ENCODE assay signal across 27 mouse cellular contexts in the genomic region with DNA sequence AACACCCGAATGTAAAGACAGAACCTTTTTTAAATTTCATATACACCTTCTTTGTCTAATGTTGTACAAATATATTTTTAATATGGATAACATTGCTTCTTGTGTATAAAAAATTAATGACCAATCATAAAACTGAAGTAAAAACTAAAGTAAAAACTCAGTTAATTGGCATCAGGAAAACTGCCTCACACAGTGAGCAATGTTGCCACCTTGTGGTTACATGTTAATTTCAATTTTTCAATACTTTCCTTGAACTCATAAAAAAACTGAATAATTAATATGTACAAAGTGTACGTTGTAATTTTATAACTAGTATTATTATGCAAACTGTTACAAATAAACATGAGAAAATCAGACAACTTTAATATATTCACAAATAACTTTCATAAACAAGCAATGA. TPM values are rescaled to one million over a fixed set of nuclear protein-coding genes. Genes with fewer than 3 reads are reported as not detected.
DNase-seq lines count a peak whose midpoint lies in the region; ATAC-seq lines count a peak whose summit lies in the region.
"Had no signal": no experiment of that assay in that cellular context is flagged by ENCODE, and none has a peak within 500 bp of the region (broad histone marks: within the 10 kb centered on the region; RNA-seq: fewer than 3 reads in every experiment).

No protein-coding gene starts in this region.

- no peak for ATAC-seq in hindbrain, embryonic 11.5 days (ENCODE audit: low FRiP score)
- ATAC-seq in midbrain, embryonic 14.5 days (ENCODE audit: low FRiP score, low TSS enrichment) = no peak
- ATAC-seq: activated CD4-positive, CD25-positive, alpha-beta regulatory T cell, adult 4 months; CD4-positive, CD25-positive, alpha-beta regulatory T cell, adult 4 months; forebrain, embryonic 15.5 days had no signal

- H3K4me1 ChIP-seq in hindbrain, embryonic 11.5 days (replicated peaks; ENCODE audit: control insufficient read depth, insufficient read depth, low read length) = no peaks in the 10 kb centered on the region
- H3K4me1 ChIP-seq in hindbrain, embryonic 10.5 days (replicated peaks) = no peaks in the 10 kb centered on the region
- no peaks in the 10 kb centered on the region for H3K4me1 ChIP-seq in midbrain, embryonic 14.5 days (ENCODE audit: control insufficient read depth, insufficient read depth, low read length)
- H3K4me1 ChIP-seq in midbrain, embryonic 10.5 days = no peaks in the 10 kb centered on the region
- H3K4me1 ChIP-seq: forebrain, embryonic 15.5 days; heart, embryonic 13.5 days; liver, embryonic 15.5 days; neural tube, embryonic 13.5 days had no signal

- H3K27ac ChIP-seq in hindbrain, embryonic 11.5 days (ENCODE audit: low read depth, low read length) = no peak overlapping the region
- no peak overlapping the region for H3K27ac ChIP-seq in hindbrain, embryonic 10.5 days
- H3K27ac ChIP-seq in midbrain, embryonic 14.5 days (replicated peaks; ENCODE audit: low read depth, low read length) = no peak overlapping the region
- H3K27ac ChIP-seq in midbrain, embryonic 10.5 days (replicated peaks) = no peak overlapping the region
- H3K27ac ChIP-seq: forebrain, embryonic 15.5 days; heart, embryonic 13.5 days; liver, embryonic 15.5 days; neural tube, embryonic 13.5 days had no signal

- no peak overlapping the region for H3K4me3 ChIP-seq in hindbrain, embryonic 11.5 days (ENCODE audit: low read depth, low read length)
- no peak overlapping the region for H3K4me3 ChIP-seq in hindbrain, embryonic 10.5 days
- no peak overlapping the region for H3K4me3 ChIP-seq in midbrain, embryonic 14.5 days (replicated peaks; ENCODE audit: low read depth, low read length)
- no peak overlapping the region for H3K4me3 ChIP-seq in midbrain, embryonic 10.5 days
- H3K4me3 ChIP-seq: forebrain, embryonic 15.5 days; heart, embryonic 13.5 days; liver, embryonic 15.5 days; neural tube, embryonic 13.5 days had no signal

- no peaks in the 10 kb centered on the region for H3K36me3 ChIP-seq in hindbrain, embryonic 11.5 days (ENCODE audit: control insufficient read depth, insufficient read depth, low read length)
- no peaks in the 10 kb centered on the region for H3K36me3 ChIP-seq in hindbrain, embryonic 10.5 days
- H3K36me3 ChIP-seq in midbrain, embryonic 14.5 days (ENCODE audit: control insufficient read depth, insufficient read depth, low read length) = no peaks in the 10 kb centered on the region
- H3K36me3 ChIP-seq in midbrain, embryonic 10.5 days = no peaks in the 10 kb centered on the region
- no peaks in the 10 kb centered on the region for H3K36me3 ChIP-seq in splenic B cell, adult 2 months (ENCODE audit: control insufficient read depth, insufficient read depth, low read length, poor library complexity, severe bottlenecking)
- H3K36me3 ChIP-seq: forebrain, embryonic 15.5 days; heart, embryonic 13.5 days; liver, embryonic 15.5 days; neural tube, embryonic 13.5 days had no signal

- H3K4me2 ChIP-seq in hindbrain, embryonic 11.5 days (replicated peaks; ENCODE audit: low read depth, low read length) = no peak overlapping the region
- H3K4me2 ChIP-seq in midbrain, embryonic 14.5 days (ENCODE audit: low read length) = no peak overlapping the region
- H3K4me2 ChIP-seq: forebrain, embryonic 15.5 days; heart, embryonic 13.5 days; liver, embryonic 15.5 days; neural tube, embryonic 13.5 days had no signal

- peak; percentile 1 for DNase-seq in hindbrain, embryonic 11.5 days (ENCODE audit: low spot score)
- DNase-seq in hindbrain, embryonic 10.5 days (ENCODE audit: low spot score) = no peak
- peak; percentile 31 for DNase-seq in midbrain, embryonic 14.5 days
- no peak for DNase-seq in midbrain, embryonic 10.5 days (ENCODE audit: low spot score)
- peak; percentile 18 for DNase-seq in NIH3T3 (ENCODE audit: low read depth)
- peak; percentile 36 for DNase-seq in splenic B cell, adult 2 months (ENCODE audit: low read depth, low spot score)
- DNase-seq in thymus, postnatal 10 days (ENCODE audit: low spot score in 2 of 2) = no peak
- no peak for DNase-seq in heart, postnatal 4 days
- DNase-seq: adrenal gland, postnatal 14 days; cerebellum, adult 2 months; heart, adult 11 months; kidney, adult 18-20 months; kidney, postnatal 25 days; lung, postnatal 10 days; right cerebral cortex, postnatal 4 days had no signal

- H3K9me3 ChIP-seq in hindbrain, embryonic 11.5 days (ENCODE audit: control insufficient read depth, low read length) = no peaks in the 10 kb centered on the region
- no peaks in the 10 kb centered on the region for H3K9me3 ChIP-seq in hindbrain, embryonic 10.5 days
- no peaks in the 10 kb centered on the region for H3K9me3 ChIP-seq in midbrain, embryonic 14.5 days (ENCODE audit: control insufficient read depth, low read length)
- no peaks in the 10 kb centered on the region for H3K9me3 ChIP-seq in midbrain, embryonic 10.5 days (replicated peaks)
- H3K9me3 ChIP-seq: forebrain, embryonic 15.5 days; heart, embryonic 13.5 days; liver, embryonic 15.5 days; neural tube, embryonic 13.5 days had no signal

- no peaks in the 10 kb centered on the region for H3K27me3 ChIP-seq in hindbrain, embryonic 11.5 days (ENCODE audit: control insufficient read depth, insufficient read depth, low read length)
- H3K27me3 ChIP-seq in hindbrain, embryonic 10.5 days (ENCODE audit: insufficient read depth, poor library complexity, severe bottlenecking) = no peaks in the 10 kb centered on the region
- no peaks in the 10 kb centered on the region for H3K27me3 ChIP-seq in midbrain, embryonic 14.5 days (ENCODE audit: control insufficient read depth, insufficient read depth, low read length)
- no peaks in the 10 kb centered on the region for H3K27me3 ChIP-seq in midbrain, embryonic 10.5 days (ENCODE audit: low read depth, poor library complexity, severe bottlenecking)
- H3K27me3 ChIP-seq in splenic B cell, adult 2 months (ENCODE audit: control insufficient read depth, insufficient read depth, low read length, poor library complexity, severe bottlenecking) = no peaks in the 10 kb centered on the region
- H3K27me3 ChIP-seq: forebrain, embryonic 15.5 days; heart, embryonic 13.5 days; liver, embryonic 15.5 days; neural tube, embryonic 13.5 days had no signal

- H3K9ac ChIP-seq in hindbrain, embryonic 11.5 days (ENCODE audit: low read depth, low read length) = no peak overlapping the region
- H3K9ac ChIP-seq in midbrain, embryonic 14.5 days (replicated peaks; ENCODE audit: low read length) = no peak overlapping the region
- H3K9ac ChIP-seq: forebrain, embryonic 15.5 days; heart, embryonic 13.5 days; liver, embryonic 15.5 days; neural tube, embryonic 13.5 days had no signal

- 82% methylated on average over 2 of the region's 2 CpGs for WGBS in hindbrain, embryonic 11.5 days
- WGBS in hindbrain, embryonic 10.5 days = 79% methylated on average over 2 of the region's 2 CpGs
- 82% methylated on average over 2 of the region's 2 CpGs for WGBS in midbrain, embryonic 14.5 days
- 72% methylated on average over 2 of the region's 2 CpGs for WGBS in midbrain, embryonic 10.5 days

RNA-seq across cellular contexts. Expression of gene Crisp1, which starts 33.6 kb away (rescaled TPM):
- polyA plus RNA-seq in hindbrain, embryonic 11.5 days (2014; fragmentation: Nextera tagmentation; extraction: Ambion mirVana) = not detected in 2 replicates
- polyA plus RNA-seq in hindbrain, embryonic 10.5 days (2016; fragmentation: Nextera tagmentation; extraction: Ambion mirVana) = not detected in 2 replicates
- not detected in 2 replicates for polyA plus RNA-seq in midbrain, embryonic 14.5 days (2014; fragmentation: Nextera tagmentation; extraction: Ambion mirVana)
- polyA plus RNA-seq in midbrain, embryonic 10.5 days (2016; fragmentation: Nextera tagmentation; extraction: Ambion mirVana) = not detected in 2 replicates
- total RNA-seq in heart, postnatal 4 days (2021) = not detected
- total RNA-seq: adrenal gland, postnatal 14 days; gastrocnemius, adult 18-20 months; hematopoietic stem cell, adult 5-6 weeks; layer of hippocampus, postnatal 10 days; left cerebral cortex, postnatal 14 days; megakaryocyte-erythroid progenitor cell, adult 5-6 weeks had no signal
- polyA plus RNA-seq: activated CD4-positive, CD25-positive, alpha-beta regulatory T cell, adult 4 months; CD4-positive, CD25-positive, alpha-beta regulatory T cell, adult 4 months; forebrain, embryonic 15.5 days; heart, embryonic 13.5 days; liver, embryonic 15.5 days; neural tube, embryonic 13.5 days had no signal

RNA-seq across cellular contexts. Expression of gene Crisp3, which starts 43.3 kb away (rescaled TPM):
- polyA plus RNA-seq in hindbrain, embryonic 11.5 days (2014; fragmentation: Nextera tagmentation; extraction: Ambion mirVana) = not detected in 2 replicates
- not detected in 2 replicates for polyA plus RNA-seq in hindbrain, embryonic 10.5 days (2016; fragmentation: Nextera tagmentation; extraction: Ambion mirVana)
- polyA plus RNA-seq in midbrain, embryonic 14.5 days (2014; fragmentation: Nextera tagmentation; extraction: Ambion mirVana) = not detected in 2 replicates
- not detected in 2 replicates for polyA plus RNA-seq in midbrain, embryonic 10.5 days (2016; fragmentation: Nextera tagmentation; extraction: Ambion mirVana)
- not detected for total RNA-seq in heart, postnatal 4 days (2021)
- total RNA-seq: adrenal gland, postnatal 14 days; gastrocnemius, adult 18-20 months; hematopoietic stem cell, adult 5-6 weeks; layer of hippocampus, postnatal 10 days; left cerebral cortex, postnatal 14 days; megakaryocyte-erythroid progenitor cell, adult 5-6 weeks had no signal
- polyA plus RNA-seq: activated CD4-positive, CD25-positive, alpha-beta regulatory T cell, adult 4 months; CD4-positive, CD25-positive, alpha-beta regulatory T cell, adult 4 months; cerebellum, adult 2 months; forebrain, embryonic 15.5 days; heart, embryonic 13.5 days; limb, embryonic 14.5 days; liver, embryonic 15.5 days; neural tube, embryonic 13.5 days had no signal

Comparison
In these comparisons a context has a peak if more than half of its experiments do, and no peak if none do; other contexts are left out.
1. DNase-seq: peak in hindbrain, embryonic 11.5 days (single experiment), midbrain, embryonic 14.5 days (single experiment), NIH3T3 (single experiment) and splenic B cell, adult 2 months (single experiment); none in hindbrain, embryonic 10.5 days (single experiment), midbrain, embryonic 10.5 days (single experiment), thymus, postnatal 10 days (0 of 2) and heart, postnatal 4 days (single experiment).